Mouse (Mus musculus): ENCODE data around the gene Slbp. TPM values are rescaled to one million over a fixed set of nuclear protein-coding genes. Genes with fewer than 3 reads are reported as not detected.

Gene Slbp
- polyA plus RNA-seq, 1 experiment from 2014 or later = 113 TPM

DNA sequence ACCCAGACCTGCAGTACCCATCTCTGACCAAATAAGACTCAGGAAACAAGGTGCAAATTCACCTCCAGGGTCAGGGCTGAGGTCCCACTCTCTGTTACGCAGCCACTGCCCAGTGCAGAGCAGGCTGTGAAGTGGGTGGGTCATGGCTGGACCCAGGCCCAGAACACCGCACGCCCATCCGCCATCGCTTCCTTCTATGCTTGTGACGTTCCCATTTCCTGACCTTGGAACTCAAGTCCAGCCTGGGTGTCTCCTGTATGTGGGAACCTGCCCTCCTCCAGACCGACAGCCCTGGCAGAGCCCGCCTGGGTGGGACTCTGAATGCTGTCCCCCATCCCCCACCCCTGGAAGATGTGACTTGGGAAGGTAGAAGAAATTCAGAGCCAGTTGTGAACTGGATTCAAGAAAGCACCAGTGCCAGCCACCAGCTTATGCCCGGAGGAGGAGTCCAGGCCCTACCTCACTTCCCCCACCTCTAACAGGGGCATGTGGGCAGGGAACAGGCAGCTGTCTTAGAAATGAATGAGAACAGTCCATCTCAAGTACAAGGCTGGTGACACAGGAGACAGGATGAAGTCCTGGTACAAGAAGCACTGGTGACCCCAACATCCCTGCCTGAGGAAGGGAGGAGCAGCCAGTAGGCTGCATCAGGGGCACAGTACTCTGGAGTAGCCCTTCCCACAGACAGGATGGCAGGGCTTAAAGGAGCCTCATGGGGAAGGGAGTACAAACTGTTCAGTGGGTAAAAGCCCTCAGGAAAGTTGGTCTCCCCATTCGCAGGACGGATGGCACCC lies 37.7 kb upstream of the Slbp start:
- Histone ChIP-seq H3K4me1 (replicated peaks) (peaks cover 80% of the 10 kb centered on the region), H3K36me3 (no peaks in the 10 kb centered on the region), H3K9me3 (no peaks in the 10 kb centered on the region), H3K27me3 (peaks cover 77% of the 10 kb centered on the region), H3K9ac (peak overlapping the region; percentile 44; the same call in 1 of the 2 replicates), H3K27ac (replicated peaks) (peak overlapping the region; percentile 71), H3K4me3 (no peak overlapping the region), H3K4me2 (0 out of 2 replicates have a peak overlapping the region, but pooled peaks have one; percentile 19)
- peak; percentile 34 for ATAC-seq (ENCODE audit: low read depth)
- 47% methylated on average over 11 of the region's 11 CpGs for WGBS

DNA sequence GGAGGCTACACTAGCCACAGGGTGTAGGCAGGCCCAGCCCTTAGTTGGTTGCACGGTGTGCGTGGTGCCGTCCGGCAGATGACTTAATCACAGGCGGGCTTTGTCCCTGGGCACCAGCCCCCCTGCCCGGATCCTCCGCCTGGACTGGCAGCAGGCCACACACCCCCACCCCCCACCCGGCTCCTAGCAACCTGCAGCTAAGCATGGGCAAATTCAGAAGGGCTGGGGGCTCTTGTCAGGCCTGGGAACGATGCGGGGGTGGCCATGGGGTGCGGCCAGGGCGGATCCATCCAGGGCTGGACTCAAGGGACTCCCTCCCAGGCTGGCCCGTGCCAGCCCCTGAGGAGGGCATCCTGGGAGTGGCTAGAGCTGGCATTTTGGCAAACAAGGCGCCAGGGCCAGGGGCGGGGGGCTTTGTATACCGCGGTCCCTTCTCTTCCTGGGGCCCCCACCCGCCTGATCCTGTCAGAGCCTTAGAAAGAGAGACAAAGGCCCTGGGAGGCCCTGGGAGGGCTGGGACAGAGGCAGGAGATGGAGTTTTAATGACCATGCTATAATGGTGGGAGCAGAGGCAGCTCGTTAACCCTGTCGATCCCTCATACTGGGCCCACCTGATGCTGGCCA lies 37.0 kb upstream of the Slbp start:
- WGBS = 13% methylated on average over 20 of the region's 20 CpGs
- H3K4me3 ChIP-seq = no peak overlapping the region
- peaks cover 73% of the 10 kb centered on the region for H3K27me3 ChIP-seq
- peak overlapping the region; percentile 19 for H3K4me2 ChIP-seq
- peak; percentile 89 for ATAC-seq (ENCODE audit: low read depth)
- no peaks in the 10 kb centered on the region for H3K9me3 ChIP-seq
- H3K9ac ChIP-seq = peak overlapping the region; percentile 44
- peaks cover 73% of the 10 kb centered on the region for H3K4me1 ChIP-seq (replicated peaks)
- H3K36me3 ChIP-seq = no peaks in the 10 kb centered on the region
- H3K27ac ChIP-seq (replicated peaks) = peak overlapping the region; percentile 84

DNA sequence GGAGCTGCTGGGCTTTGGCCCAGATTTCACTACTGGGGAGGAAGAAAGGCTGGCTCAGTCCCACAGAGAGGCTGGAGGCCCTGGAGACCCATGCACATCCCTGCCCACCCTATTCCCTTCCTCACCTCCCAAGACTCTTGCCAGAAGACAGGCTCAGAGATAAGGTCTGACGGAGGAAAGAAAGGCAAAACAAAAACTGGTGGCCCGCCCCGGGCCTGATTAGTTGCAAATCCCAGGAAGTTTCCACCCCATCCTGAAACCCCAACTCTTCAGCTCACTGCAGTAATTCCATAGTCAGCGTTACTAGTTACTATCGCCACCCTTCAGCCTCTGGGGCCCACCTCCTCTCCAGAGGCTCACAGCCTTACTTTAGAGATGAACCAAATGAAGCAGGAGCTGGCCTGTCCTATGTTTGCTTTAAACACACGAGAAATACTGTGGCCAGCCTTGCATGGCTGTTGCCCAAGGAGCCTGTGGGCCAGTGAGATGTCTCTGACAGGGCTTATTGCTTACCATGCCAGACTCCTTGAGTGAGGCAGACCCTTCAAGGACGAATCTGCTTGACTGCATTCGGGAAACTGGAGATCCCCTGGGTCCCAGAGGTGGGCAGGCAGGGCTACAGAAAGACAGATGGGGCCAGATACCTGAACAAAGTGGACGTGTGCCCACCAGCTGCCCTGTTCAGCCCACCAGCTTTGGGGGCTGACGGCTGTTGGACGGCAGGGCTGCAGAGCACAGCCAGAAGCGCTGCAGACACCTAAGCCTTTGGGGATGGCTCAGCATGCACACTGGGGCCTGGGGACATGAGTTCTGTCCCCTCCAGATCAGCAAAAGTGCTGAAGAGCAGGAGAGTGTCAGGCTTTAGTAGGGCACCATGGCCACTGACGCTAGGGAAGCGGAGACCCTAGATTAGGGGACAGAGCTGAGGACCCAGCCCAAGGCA lies 36.2 kb upstream of the Slbp start:
- ATAC-seq (ENCODE audit: low read depth) = 0 out of 2 replicates have a peak, but pooled peaks have one; percentile 0
- peak overlapping the region; percentile 44 for H3K9ac ChIP-seq

GRCm38 (mm10) chr5:33687142-33687541 lies 34.8 kb upstream of the Slbp start:
- H3K4me3 ChIP-seq = no peak overlapping the region
- peaks cover 54% of the 10 kb centered on the region for H3K27me3 ChIP-seq
- H3K4me1 ChIP-seq (replicated peaks) = peaks cover 55% of the 10 kb centered on the region
- H3K9me3 ChIP-seq = no peaks in the 10 kb centered on the region
- 49% methylated on average over 4 of the region's 4 CpGs for WGBS
- H3K4me2 ChIP-seq = no peak overlapping the region
- no peaks in the 10 kb centered on the region for H3K36me3 ChIP-seq
- H3K9ac ChIP-seq = no peak overlapping the region
- no peak overlapping the region for H3K27ac ChIP-seq (replicated peaks)
- ATAC-seq (ENCODE audit: low read depth) = no peak

More for the DNA sequence above, 36.2 kb upstream of the Slbp start:
- Histone ChIP-seq H3K27me3 (peaks cover 65% of the 10 kb centered on the region), H3K4me2 (peak overlapping the region; percentile 19; the same call in 1 of the 2 replicates), H3K4me3 (no peak overlapping the region), H3K36me3 (no peaks in the 10 kb centered on the region), H3K4me1 (replicated peaks) (peaks cover 67% of the 10 kb centered on the region), H3K27ac (replicated peaks) (peak overlapping the region; percentile 84), H3K9me3 (no peaks in the 10 kb centered on the region)
- WGBS = 51% methylated on average over 14 of the region's 14 CpGs

GRCm38 (mm10) chr5:33684932-33685331 lies 32.6 kb upstream of the Slbp start:
- Histone ChIP-seq H3K9ac (no peak overlapping the region), H3K27ac (replicated peaks) (no peak overlapping the region), H3K36me3 (no peaks in the 10 kb centered on the region), H3K4me3 (no peak overlapping the region), H3K4me1 (replicated peaks) (peaks cover 38% of the 10 kb centered on the region), H3K9me3 (no peaks in the 10 kb centered on the region), H3K4me2 (no peak overlapping the region), H3K27me3 (peaks cover 38% of the 10 kb centered on the region)
- ATAC-seq (ENCODE audit: low read depth) = no peak
- 85% methylated on average over 4 of the region's 4 CpGs for WGBS

DNA sequence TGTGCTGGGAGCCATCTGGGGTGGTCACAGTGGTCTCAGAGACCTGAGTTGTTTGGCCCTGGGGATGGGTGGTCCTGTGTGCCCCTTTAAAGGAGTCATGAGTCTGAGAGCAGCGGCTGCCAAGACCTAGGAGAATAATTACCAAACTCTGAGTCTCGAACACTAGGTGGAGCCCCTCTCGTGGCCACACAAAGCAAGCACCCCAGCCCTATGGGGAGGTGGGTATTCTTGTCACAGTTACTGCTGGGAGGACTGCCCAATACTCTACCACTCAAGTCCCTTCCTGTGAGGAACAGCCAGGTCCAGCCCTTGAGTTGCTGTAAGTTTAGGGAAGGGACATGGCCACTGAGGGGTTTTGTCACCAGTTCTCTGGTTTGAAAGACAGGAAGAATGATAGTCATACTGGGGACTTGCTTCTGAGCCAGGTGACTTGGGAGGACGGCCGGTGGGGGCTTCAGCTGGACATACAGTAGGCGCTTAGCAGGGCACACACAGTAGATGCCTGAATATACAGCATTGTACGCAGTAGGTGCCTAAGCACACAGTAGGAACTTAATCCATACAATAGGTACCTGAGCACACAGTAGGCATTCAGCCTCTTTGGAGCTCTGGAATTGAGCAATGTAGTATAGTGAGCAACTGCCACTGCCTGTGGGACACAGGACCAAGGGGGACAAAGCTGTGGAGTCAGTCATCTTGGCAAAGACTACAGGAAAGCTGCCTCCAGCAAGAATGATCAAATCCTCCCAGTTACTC lies 31.7 kb upstream of the Slbp start:
- Histone ChIP-seq H3K9ac (no peak overlapping the region), H3K36me3 (no peaks in the 10 kb centered on the region), H3K4me1 (replicated peaks) (peaks cover 29% of the 10 kb centered on the region), H3K4me2 (no peak overlapping the region), H3K27ac (replicated peaks) (no peak overlapping the region), H3K9me3 (no peaks in the 10 kb centered on the region), H3K27me3 (peaks cover 29% of the 10 kb centered on the region), H3K4me3 (no peak overlapping the region)
- WGBS = 44% methylated on average over 7 of the region's 7 CpGs
- ATAC-seq (ENCODE audit: low read depth) = peak; percentile 21; the same call in 1 of the 2 replicates

- no peaks in the 10 kb centered on the region for H3K9me3 ChIP-seq
- WGBS = 76% methylated on average over 4 of the region's 4 CpGs
- no peak for ATAC-seq (ENCODE audit: low read depth)
- H3K27ac ChIP-seq (replicated peaks) = no peak overlapping the region
- peaks cover 19% of the 10 kb centered on the region for H3K27me3 ChIP-seq
- no peak overlapping the region for H3K4me2 ChIP-seq
- H3K4me3 ChIP-seq = no peak overlapping the region
- H3K36me3 ChIP-seq = no peaks in the 10 kb centered on the region
- no peak overlapping the region for H3K9ac ChIP-seq
- peaks cover 18% of the 10 kb centered on the region for H3K4me1 ChIP-seq (replicated peaks)
Observed at GRCm38 (mm10) chr5:33682963-33683362, 30.6 kb upstream of the Slbp start.

GRCm38 (mm10) chr5:33681611-33682388 lies 29.4 kb upstream of the Slbp start:
- no peak for ATAC-seq (ENCODE audit: low read depth)
- Histone ChIP-seq H3K36me3 (no peaks in the 10 kb centered on the region), H3K27me3 (peaks cover 17% of the 10 kb centered on the region), H3K9me3 (no peaks in the 10 kb centered on the region), H3K4me2 (no peak overlapping the region), H3K4me3 (no peak overlapping the region), H3K4me1 (replicated peaks) (0 out of 2 replicates have a peak, but pooled peaks cover 6% of the 10 kb centered on the region), H3K9ac (no peak overlapping the region), H3K27ac (replicated peaks) (no peak overlapping the region)
- WGBS = 81% methylated on average over 15 of the region's 15 CpGs

GRCm38 (mm10) chr5:33681044-33681443 lies 28.7 kb upstream of the Slbp start:
- Histone ChIP-seq H3K27ac (replicated peaks) (no peak overlapping the region), H3K4me3 (no peak overlapping the region), H3K9ac (no peak overlapping the region), H3K27me3 (peaks cover 9% of the 10 kb centered on the region), H3K4me2 (no peak overlapping the region), H3K36me3 (no peaks in the 10 kb centered on the region), H3K4me1 (replicated peaks) (no peaks in the 10 kb centered on the region), H3K9me3 (no peaks in the 10 kb centered on the region)
- ATAC-seq (ENCODE audit: low read depth) = no peak
- WGBS = 60% methylated on average over 3 of the region's 3 CpGs

DNA sequence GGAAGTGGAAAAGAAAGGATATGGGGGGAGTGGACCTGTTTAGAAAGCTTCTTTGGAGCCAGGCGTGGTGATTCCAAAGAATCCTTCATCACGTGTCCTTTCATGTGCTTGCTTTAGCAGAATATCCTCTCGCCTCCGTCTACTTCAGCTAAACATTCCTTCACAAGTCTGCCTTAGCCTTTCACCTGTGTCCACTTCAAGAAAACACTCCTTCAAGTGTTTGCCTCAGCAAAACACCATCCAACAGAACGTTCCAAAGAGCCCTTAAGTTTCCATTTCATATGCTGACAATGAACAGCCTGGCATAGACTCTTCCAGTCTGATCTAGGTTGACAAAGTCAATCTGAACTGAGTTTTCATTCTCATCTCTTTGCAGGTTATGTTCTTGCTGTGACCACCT lies 25.9 kb upstream of the Slbp start:
- Histone ChIP-seq H3K36me3 (no peaks in the 10 kb centered on the region), H3K27ac (replicated peaks) (no peak overlapping the region), H3K4me3 (no peak overlapping the region), H3K4me1 (replicated peaks) (peaks cover 13% of the 10 kb centered on the region), H3K9me3 (no peaks in the 10 kb centered on the region), H3K9ac (no peak overlapping the region), H3K4me2 (no peak overlapping the region), H3K27me3 (no peaks in the 10 kb centered on the region; the same call in 1 of the 2 replicates)
- no peak for ATAC-seq (ENCODE audit: low read depth)
- WGBS = 90% methylated on average over 5 of the region's 5 CpGs

DNA sequence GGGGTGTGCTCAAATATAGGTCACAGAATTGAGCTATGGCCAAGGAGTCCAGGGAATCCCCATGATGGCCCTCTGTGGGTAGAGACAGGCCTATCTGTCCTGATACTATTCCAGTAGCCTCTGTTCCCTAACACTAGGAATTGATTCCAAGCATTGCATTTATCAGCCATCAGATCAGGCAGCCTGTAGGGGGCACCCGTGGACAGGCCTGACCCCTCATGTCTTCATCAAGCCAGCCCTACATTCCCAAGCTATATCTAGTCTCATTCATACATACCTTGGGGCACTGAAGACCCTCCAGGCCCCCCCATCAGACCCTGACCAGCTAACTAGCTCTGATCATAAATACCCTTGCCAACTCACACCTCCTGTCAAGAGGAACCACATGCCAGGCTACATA lies 23.6 kb upstream of the Slbp start:
- WGBS = 0% methylated on average over 1 of the region's 1 CpGs
- Histone ChIP-seq H3K27me3 (no peaks in the 10 kb centered on the region), H3K36me3 (peaks cover 3% of the 10 kb centered on the region; the same call in 1 of the 2 replicates), H3K9me3 (no peaks in the 10 kb centered on the region), H3K4me2 (no peak overlapping the region), H3K4me1 (replicated peaks) (peaks cover 13% of the 10 kb centered on the region), H3K4me3 (no peak overlapping the region), H3K27ac (replicated peaks) (no peak overlapping the region), H3K9ac (no peak overlapping the region)
- no peak for ATAC-seq (ENCODE audit: low read depth)
